Mouse (Mus musculus): ENCODE data around the gene Ajm1. TPM values are rescaled to one million over a fixed set of nuclear protein-coding genes. Genes with fewer than 3 reads are reported as not detected.
A peak's percentile ranks its signal among the peaks of the same experiment; 100 is the strongest.
"Not testable (repeated sequence)": the region's sequence is repeated elsewhere in the genome, so short reads cannot be mapped to it uniquely, and the experiment has no call there.

The Ajm1 gene
- total RNA-seq, 2 experiments from 2014 or later = 0.10 to 0.12 TPM

- no peak for DNase-seq
- intact Hi-C loops (cut with DNase I) = no loop called here
Measured at GRCm38 (mm10) chr2:25568473-25569019, 13.0 kb downstream of the Ajm1 start.

- DNase-seq = no peak
- intact Hi-C loops (cut with DNase I) = no loop called here
Measured at GRCm38 (mm10) chr2:25566558-25566957, 15.0 kb downstream of the Ajm1 start.

GRCm38 (mm10) chr2:25565741-25566140, 15.8 kb downstream of the Ajm1 start:
- intact Hi-C loops (cut with DNase I) = no loop called here
- no peak for DNase-seq

GRCm38 (mm10) chr2:25561946-25562345, 19.6 kb downstream of the Ajm1 start:
- DNase-seq = no peak
- intact Hi-C loops (cut with DNase I) = no loop called here

- DNase-seq = no peak
- intact Hi-C loops (cut with DNase I) = no loop called here
Measured at GRCm38 (mm10) chr2:25560551-25560950, 21.0 kb downstream of the Ajm1 start.

GRCm38 (mm10) chr2:25558774-25559173, 22.8 kb downstream of the Ajm1 start:
- intact Hi-C loops (cut with DNase I) = loop anchor here (10.0 kb wide), 1 partner anchor 134 kb away; the partner anchor contains the start of genes Abca2 and Fut7
- no peak for DNase-seq

- DNase-seq = no peak
Measured at GRCm38 (mm10) chr2:25557964-25558360, 23.6 kb downstream of the Ajm1 start.

GRCm38 (mm10) chr2:25557221-25557963, 24.2 kb downstream of the Ajm1 start, which contains the start of gene Edf1:
Gene Edf1, plus strand, starts transcription at chr2:25557847.
- DNase-seq = peak; percentile 97
- intact Hi-C loops (cut with DNase I) = loop anchor here (10.0 kb wide), 1 partner anchor 133 kb away; the partner anchor contains the start of genes Abca2 and Fut7

More at GRCm38 (mm10) chr2:25557964-25558360, 23.6 kb downstream of the Ajm1 start:
- intact Hi-C loops (cut with DNase I) = loop anchor here (10.0 kb wide), 1 partner anchor 133 kb away; the partner anchor contains the start of genes Abca2 and Fut7

GRCm38 (mm10) chr2:25556296-25556695, 25.3 kb downstream of the Ajm1 start:
- intact Hi-C loops (cut with DNase I) = loop anchor here (10.0 kb wide), 1 partner anchor 131 kb away; the partner anchor contains the start of genes Abca2 and Fut7
- DNase-seq = no peak

- intact Hi-C loops (cut with DNase I) = loop anchor here (10.0 kb wide), 1 partner anchor 131 kb away; the partner anchor contains the start of genes Abca2 and Fut7
- DNase-seq = not testable (repeated sequence)
Measured at GRCm38 (mm10) chr2:25555479-25555878, 26.1 kb downstream of the Ajm1 start.

GRCm38 (mm10) chr2:25553171-25553786, 28.3 kb downstream of the Ajm1 start:
- not testable (repeated sequence) for DNase-seq
- intact Hi-C loops (cut with DNase I) = loop anchor here (10.0 kb wide), 1 partner anchor 128 kb away; the partner anchor contains the start of genes Abca2 and Fut7

GRCm38 (mm10) chr2:25551186-25551585, 30.4 kb downstream of the Ajm1 start:
- intact Hi-C loops (cut with DNase I) = loop anchor here (10.0 kb wide), 1 partner anchor 126 kb away; the partner anchor contains the start of genes Abca2 and Fut7
- peak; percentile 64 to 71 for DNase-seq

- intact Hi-C loops (cut with DNase I) = no loop called here
Measured at GRCm38 (mm10) chr2:25549021-25549991, 32.3 kb downstream of the Ajm1 start.

GRCm38 (mm10) chr2:25546811-25547491, 34.6 kb downstream of the Ajm1 start, which contains the start of gene Traf2:
Gene Traf2, minus strand, starts transcription at chr2:25546940.
- intact Hi-C loops (cut with DNase I) = no loop called here
- DNase-seq = peak; percentile 99 to 100

More at GRCm38 (mm10) chr2:25549021-25549991, 32.3 kb downstream of the Ajm1 start:
- no peak for DNase-seq

- DNase-seq = peak in 1 of 2 experiments; percentile 88
- intact Hi-C loops (cut with DNase I) = no loop called here
Measured at GRCm38 (mm10) chr2:25545996-25546810, 35.4 kb downstream of the Ajm1 start.

GRCm38 (mm10) chr2:25541644-25542367, 39.8 kb downstream of the Ajm1 start:
- intact Hi-C loops (cut with DNase I) = no loop called here
- no peak for DNase-seq

GRCm38 (mm10) chr2:25540541-25540948, 41.0 kb downstream of the Ajm1 start:
- no peak for DNase-seq
- intact Hi-C loops (cut with DNase I) = no loop called here

GRCm38 (mm10) chr2:25536531-25536930, 45.0 kb downstream of the Ajm1 start:
- intact Hi-C loops (cut with DNase I) = no loop called here
- DNase-seq = peak in 1 of 2 experiments; percentile 44

Measured in heart, postnatal 10 days (tissue).